Mouse (Mus musculus) adipocyte (in vitro differentiated cells): ENCODE measurements around the gene Fez1.
A peak's percentile ranks its signal among the peaks of the same experiment; 100 is the strongest.

Source experiments
- DNase-seq: peaks from one replicate; pipeline ENCODE4 v3.0.0-alpha.2; 2016; ENCODE audit warnings: low spot score

The Fez1 gene

DNA sequence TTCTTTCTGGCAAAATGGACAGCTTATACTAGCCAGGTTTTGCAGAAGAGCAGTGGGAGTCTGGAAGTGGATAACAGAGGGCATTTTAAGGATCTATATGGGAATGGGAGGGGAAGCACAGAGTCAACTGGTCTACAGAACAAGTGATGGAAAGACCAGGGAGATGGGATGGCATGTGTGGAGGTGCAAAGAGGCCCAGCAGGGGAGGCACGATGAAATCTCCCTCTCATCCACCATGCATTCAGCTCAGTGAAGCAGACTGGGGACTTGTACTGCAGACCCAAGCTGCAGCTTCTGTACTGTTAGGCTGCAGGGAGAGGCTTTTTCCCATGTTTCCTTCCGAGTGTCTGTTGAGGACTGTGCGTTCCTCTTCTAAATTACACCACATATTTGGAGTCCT, 12.2 kb downstream of the Fez1 start:
- no peak for DNase-seq

DNA sequence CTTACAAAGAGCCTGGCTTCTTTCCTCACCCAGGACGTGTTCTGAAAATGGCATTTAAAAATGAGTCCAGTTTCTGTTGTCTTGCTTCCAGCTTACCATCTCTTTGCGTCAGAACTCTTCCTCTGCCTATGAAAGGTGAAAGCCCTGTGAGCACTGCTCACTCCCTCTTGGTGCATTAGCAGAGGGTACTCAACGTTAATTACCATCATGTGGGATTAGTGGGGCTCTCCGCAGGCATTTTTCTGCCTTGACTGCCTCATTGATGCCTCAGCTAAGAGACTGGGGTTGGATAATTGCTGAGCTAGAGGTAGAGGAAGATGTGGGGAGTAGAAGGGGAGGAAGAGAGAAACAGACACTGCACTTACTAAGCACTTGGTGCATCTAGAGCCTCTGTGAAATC, 24.7 kb downstream of the Fez1 start:
- DNase-seq, result no peak

GRCm38 (mm10) chr9:36848661-36849060, 27.0 kb downstream of the Fez1 start:
- DNase-seq, result no peak

DNA sequence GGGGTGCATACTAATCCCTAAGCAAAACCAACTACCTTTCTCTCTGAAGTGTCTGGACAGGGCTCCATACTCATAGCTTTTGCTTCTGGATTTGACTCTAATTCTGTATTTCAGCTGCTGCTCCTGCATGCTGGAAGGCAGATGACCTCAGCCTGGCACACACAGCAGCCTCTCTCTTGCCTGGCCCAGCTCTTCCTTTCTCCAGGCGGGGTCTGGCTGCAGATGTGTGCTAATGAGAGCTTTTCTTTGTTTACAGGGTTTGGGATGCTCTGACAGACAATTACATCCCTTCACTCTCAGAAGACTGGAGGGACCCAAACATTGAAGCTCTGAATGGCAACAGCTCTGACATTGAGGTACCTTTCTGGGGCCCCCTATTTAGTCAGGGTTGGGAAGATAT, 28.4 kb downstream of the Fez1 start:
- no peak for DNase-seq

DNA sequence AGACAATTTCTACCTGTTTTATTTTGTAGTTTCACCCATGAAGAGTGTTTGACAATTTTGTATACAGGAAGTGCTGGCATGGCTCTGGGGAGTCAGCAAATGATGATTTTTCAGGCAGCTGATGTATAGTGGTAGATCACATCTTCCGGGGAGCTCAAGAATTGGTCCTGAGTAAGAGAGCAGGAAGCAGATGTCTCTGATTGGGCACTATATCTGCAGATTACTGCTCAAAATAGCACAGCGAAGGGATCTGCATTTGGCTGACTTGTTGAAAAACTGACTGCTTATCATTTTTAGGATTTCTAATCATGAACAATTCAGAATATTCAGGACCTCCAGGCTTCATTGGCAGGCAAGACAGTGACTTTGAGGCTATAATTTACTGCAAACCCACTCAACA, 30.5 kb downstream of the Fez1 start:
- DNase-seq, result no peak

DNA sequence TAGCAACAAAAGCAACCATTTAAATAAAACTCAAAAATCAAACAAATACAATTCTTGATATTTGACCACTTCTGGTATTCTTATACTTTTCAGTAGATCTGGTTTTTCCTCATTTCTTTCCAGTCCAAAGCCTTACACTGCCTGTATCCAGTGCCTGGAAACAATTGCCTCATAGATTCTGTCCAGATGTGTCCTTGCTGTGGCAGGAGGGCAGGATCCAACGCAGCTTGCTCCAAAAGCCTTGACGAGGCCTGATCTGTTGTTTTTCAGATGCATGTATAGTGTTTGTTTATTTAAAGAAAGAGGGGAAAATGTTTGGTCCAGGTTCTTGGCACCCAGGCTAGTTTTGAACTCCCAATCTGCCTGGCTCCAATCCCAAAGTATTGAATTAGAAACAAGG, 34.7 kb downstream of the Fez1 start:
- DNase-seq, result peak; percentile 25

DNA sequence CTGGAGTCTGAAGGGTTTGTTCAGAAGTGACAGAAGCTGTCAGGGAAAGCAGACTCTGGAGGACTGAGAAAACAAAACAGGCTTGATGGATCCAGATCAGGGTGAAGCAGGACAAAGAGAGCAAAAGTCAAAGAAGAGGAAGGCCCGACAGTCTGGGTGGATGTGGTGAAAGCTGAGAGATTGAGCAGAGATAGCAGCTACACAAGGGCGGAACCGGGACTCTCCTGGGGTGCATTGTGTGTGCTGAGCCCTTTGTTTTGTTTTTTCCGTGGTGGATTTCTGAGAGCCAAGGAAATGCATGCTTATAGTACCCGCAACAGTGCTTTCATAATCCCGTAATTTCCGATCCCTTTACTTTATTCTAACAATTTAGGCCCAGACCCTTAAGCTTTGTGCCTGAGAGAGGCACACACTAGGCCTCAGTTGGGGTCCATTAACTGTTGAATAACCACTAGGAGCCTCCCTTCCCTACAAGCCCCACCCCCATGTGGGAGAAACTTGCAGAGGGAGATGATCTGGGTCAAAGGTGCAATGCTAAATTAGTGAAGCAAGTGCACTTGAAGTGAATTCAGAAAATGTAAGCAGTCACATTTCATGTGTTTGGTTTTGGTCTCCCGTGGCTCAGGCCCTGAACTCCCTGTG, 35.9 kb downstream of the Fez1 start:
- peak; percentile 32 for DNase-seq

DNA sequence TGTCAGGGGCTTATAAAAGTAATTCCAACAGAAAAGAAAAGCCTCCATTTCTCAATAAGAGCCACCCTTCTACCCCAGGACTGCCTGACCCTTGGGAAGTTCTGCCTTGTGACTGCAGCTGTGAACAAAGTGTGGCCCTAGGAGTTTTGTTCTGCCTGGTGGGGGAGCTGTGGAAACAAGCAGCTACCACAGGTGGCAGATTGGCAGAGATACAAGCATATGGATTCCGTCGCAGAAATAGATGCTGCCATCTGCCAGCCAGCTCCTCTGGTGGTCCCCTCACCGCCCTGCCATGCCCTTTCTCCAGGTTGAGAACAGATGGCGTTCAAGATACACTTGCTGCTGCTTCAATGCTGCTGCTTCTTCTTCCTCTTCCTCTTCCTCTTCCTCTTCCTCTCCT, 37.0 kb downstream of the Fez1 start:
- DNase-seq, result no peak

DNA sequence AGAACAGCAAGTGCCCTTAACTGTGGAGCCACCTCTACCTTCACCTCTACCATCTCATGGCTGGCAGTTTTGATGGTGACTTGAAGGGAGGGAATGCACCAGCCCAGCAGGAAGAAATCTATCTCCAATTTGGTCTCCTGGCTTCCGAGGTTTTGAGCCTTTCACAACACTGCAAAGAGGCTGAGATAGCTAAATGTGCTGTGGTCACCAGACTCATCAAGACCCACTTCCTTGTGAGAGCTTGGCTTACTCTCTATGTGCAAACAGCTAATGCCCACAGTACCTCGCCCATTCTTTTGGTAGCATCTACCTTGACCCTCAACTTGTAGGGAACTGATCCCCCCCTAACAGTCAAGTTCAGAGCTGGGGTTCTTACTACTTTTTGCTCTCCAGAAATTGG, 40.9 kb downstream of the Fez1 start:
- no peak for DNase-seq

GRCm38 (mm10) chr9:36863694-36864093, 42.0 kb downstream of the Fez1 start:
- no peak for DNase-seq

- no peak for DNase-seq
These were observed 43.5 kb downstream of the Fez1 start for GRCm38 (mm10) chr9:36864862-36865813.

- DNase-seq, result no peak
These were observed 47.0 kb downstream of the Fez1 start for GRCm38 (mm10) chr9:36868662-36869061.

- DNase-seq, result peak; percentile 10
These were observed 48.6 kb downstream of the Fez1 start for GRCm38 (mm10) chr9:36870263-36870662.

DNA sequence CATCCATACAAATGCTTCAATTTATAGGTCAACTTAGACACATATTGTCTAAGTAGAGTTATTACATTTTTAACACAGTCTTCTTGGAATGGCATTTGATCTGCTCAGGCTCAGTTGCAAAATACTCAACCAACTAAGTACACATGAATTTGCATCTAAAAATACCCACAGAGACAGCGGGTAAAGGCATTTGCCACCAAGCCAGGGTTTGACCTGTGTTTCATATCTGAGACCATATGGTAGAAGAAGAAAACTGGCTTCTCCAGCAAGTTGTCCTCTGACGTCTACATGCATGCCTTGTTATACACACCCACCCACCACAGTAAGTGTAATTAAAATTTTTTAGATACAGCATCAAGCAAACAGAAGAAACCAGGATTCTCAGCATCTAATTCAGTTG, 52.1 kb downstream of the Fez1 start:
- no peak for DNase-seq

DNA sequence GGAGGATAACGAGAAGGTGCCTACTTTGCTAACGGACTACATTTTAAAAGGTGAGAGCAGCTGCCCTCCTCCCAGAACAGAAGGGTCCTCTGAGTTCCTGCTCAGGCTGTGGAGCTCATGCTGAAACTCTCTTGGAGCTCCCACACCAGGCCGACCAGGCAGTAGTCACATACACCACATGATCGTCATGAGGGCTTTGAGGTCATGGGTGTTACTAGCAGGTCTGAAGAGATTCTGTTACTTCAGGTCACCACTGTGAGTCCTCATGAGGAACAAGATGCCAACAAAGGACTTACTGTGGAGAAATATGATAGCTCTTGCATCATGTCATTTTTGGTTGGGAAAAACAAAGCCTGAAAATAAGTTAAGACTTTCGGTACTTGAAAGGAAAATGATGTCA, 54.6 kb downstream of the Fez1 start:
- DNase-seq, result peak; percentile 33

- no peak for DNase-seq
These were observed 55.1 kb downstream of the Fez1 start for GRCm38 (mm10) chr9:36876787-36877186.

DNA sequence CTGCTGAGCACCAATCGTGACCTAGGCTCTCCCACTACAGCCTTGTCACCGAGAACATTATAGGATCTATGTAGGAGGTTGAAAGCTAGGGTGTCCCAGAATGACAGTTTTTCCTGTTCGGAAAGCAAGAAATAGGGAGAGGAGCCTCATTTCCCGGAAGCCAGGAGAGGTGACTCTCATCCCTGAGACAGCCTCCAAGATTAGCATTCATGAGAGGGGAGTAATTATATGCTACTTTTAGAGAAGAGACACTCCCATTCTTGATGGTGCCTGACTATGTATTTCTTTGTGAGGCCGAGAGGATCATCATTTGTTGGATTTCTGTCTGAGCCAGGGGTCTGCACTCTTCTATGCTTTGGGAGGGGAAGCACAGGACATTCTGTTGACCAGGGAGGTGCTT, 60.0 kb downstream of the Fez1 start:
- DNase-seq, result no peak

GRCm38 (mm10) chr9:36882034-36882745, 60.5 kb downstream of the Fez1 start:
- DNase-seq, result no peak

DNA sequence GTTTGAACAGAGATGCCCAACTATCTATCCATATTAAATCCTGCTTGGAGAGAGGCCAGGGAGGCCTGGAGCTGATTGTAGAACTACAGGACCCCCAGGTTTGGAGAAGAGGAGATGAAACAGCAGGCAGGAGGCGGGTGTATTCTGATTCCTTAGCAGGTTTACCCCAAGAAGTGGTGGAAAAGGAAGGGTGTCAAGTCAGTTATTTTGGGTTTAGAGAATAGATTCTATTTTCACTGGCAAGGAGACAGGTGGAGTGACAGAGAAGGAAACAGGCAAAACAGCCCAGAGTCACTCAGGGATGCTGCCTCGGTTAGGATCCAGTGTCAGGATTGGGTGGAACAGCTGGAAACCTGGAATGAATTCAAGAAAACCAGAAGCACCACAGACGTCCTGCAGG, 61.9 kb downstream of the Fez1 start:
- DNase-seq, result no peak

DNA sequence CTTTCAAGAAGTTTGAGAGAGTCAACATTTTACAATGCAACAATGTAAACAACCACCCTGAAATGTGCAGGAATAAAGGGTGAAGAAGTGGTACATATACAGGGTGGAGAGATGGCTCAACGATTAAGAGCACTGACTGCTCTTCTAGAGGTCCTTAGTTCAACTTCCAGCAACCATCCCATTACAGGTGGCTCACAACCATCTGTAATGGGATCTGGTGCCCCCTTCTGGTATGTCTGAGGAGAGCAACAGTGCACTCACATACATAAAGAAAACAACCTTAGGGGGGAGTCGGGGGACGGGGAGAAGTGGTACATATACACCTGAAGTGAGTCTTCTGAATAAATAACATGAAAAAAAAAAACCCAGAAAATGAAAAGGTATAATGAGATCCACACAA, 63.6 kb downstream of the Fez1 start:
- DNase-seq, result peak; percentile 32

- peak; percentile 68 for DNase-seq
These were observed 68.9 kb downstream of the Fez1 start for GRCm38 (mm10) chr9:36890552-36890951.

GRCm38 (mm10) chr9:36893413-36893990, 71.8 kb downstream of the Fez1 start:
- no peak for DNase-seq

DNA sequence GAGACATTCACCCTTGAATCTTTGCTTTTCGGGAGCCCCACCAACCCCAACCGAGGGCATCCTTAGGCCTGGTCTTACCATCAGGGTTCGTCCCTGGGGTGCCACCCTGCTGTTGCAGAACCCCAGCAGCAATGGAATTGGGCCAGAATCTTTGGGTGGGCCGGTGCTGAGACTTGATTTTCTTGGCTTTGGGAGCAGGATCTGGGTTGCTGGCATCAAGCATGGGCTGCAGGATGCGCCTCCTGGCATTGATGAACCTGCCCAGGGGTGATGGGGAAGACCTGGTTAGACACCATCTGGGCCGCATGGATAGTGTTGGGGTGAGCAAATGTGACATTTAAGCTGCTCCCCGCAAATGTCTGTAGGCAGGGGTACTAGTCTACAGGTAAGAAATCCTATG, 72.6 kb downstream of the Fez1 start:
- DNase-seq, result no peak
